Mouse (Mus musculus) testis, adult 2 months (tissue): ENCODE results near the gene Polr3h.

ENCODE experiments used
- CTCF ChIP-seq: fragments of 200-500 bp; IDR thresholded peaks from 2 replicates; pipeline ENCODE4 v1.5.1; 2012; ENCODE audit warnings: low read depth, mild to moderate bottlenecking, inconsistent platforms, low read length, moderate library complexity; ENCODE audit not compliant: control insufficient read depth, insufficient read depth, insufficient replicate concordance
- POLR2A ChIP-seq: fragments of 200-500 bp; IDR thresholded peaks from 2 replicates; pipeline ENCODE4 v1.6.1; 2012; ENCODE audit warnings: low read depth, mild to moderate bottlenecking, inconsistent platforms, low read length, moderate library complexity; ENCODE audit not compliant: control insufficient read depth

GRCm38 (mm10) chr15:81968447-81968846 is 42.4 kb upstream of the Polr3h start:
- no peak for TF ChIP-seq CTCF
- TF ChIP-seq POLR2A, result no peak
